Mouse (Mus musculus) neural tube, embryonic 15.5 days (tissue): ENCODE data around the gene Mrrf. TPM values are rescaled to one million over a fixed set of nuclear protein-coding genes. Genes with fewer than 3 reads are reported as not detected.

Experiments
- ATAC-seq: fragments of 200-750 bp; cut with Nextera tagmentation; 2 replicates; pipeline ENCODE4 v1.8.0; 2017; ENCODE audit warnings: mild to moderate bottlenecking, moderate TSS enrichment, moderate library complexity; ENCODE audit not compliant: low FRiP score
- H3K27ac ChIP-seq: fragments of 300-500 bp; sonication (generic); replicated peaks from 2 replicates; pipeline ENCODE4 v1.5.1; 2015; ENCODE audit warnings: mild to moderate bottlenecking, inconsistent platforms
- H3K27me3 ChIP-seq: fragments of 300-500 bp; sonication (generic); replicated peaks from 2 replicates; pipeline ENCODE4 v1.6.1; 2015; ENCODE audit warnings: inconsistent platforms
- H3K36me3 ChIP-seq: fragments of 300-500 bp; sonication (generic); 2 replicates; pipeline ENCODE4 v1.6.1; 2015; ENCODE audit warnings: inconsistent platforms
- H3K4me1 ChIP-seq: fragments of 300-500 bp; sonication (generic); 2 replicates; pipeline ENCODE4 v1.6.1; 2015; ENCODE audit warnings: inconsistent platforms
- H3K4me2 ChIP-seq: fragments of 300-500 bp; sonication (generic); 2 replicates; pipeline ENCODE4 v1.6.1; 2015; ENCODE audit warnings: inconsistent platforms, mild to moderate bottlenecking, moderate library complexity
- H3K4me3 ChIP-seq: fragments of 300-500 bp; sonication (generic); replicated peaks from 2 replicates; pipeline ENCODE4 v1.5.1; 2015; ENCODE audit warnings: mild to moderate bottlenecking, inconsistent platforms
- H3K9ac ChIP-seq: fragments of 300-500 bp; sonication (generic); replicated peaks from 2 replicates; pipeline ENCODE4 v1.6.1; 2015; ENCODE audit warnings: mild to moderate bottlenecking, inconsistent platforms
- H3K9me3 ChIP-seq: fragments of 300-500 bp; sonication (generic); replicated peaks from 2 replicates; pipeline ENCODE4 v1.6.1; 2016; ENCODE audit warnings: inconsistent platforms
- WGBS: fragments of 180-500 bp; shearing (Covaris S2); methylation state at CpG from one replicate; pipeline ENCODE4 v1.1.7; 2015; ENCODE audit warnings: mixed read lengths; 5-methylcytosine and 5-hydroxymethylcytosine counted together
- polyA plus RNA-seq: library from polyadenylated mRNA; unstranded; fragments of >200 nt; fragmentation: Nextera tagmentation; extraction: Ambion mirVana; gene quantifications from 2 replicates; pipeline ENCODE4 v1.2.1, GENCODE M21; 2015

The Mrrf gene
- polyA plus RNA-seq, 1 experiment from 2014 or later = 20.0 TPM

DNA sequence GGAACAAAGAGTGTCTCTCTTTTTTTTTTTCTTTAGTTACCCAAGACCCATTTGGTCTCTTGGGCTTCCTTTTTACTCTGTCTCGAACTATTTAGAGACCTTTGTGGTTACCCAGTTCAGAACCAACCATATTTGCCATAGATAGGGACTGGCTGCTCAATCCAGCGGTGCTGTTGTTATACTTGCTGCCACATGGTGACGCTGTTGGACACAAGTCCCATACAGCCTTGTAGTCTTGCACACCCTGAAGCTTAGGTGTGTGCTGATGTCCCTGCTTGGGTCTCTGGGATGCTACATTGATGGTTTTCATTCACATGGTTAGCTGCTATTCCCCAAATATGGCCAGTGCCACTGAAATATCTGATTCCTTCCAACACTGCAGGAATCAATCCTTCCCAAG, 102.3 kb downstream of the Mrrf start:
- Histone ChIP-seq H3K4me3 (no peak overlapping the region), H3K4me1 (peaks cover 8% of the 10 kb centered on the region; the same call in 1 of the 2 replicates), H3K36me3 (no peaks in the 10 kb centered on the region), H3K4me2 (no peak overlapping the region), H3K9me3 (no peaks in the 10 kb centered on the region), H3K27ac (no peak overlapping the region), H3K27me3 (no peaks in the 10 kb centered on the region), H3K9ac (no peak overlapping the region)
- ATAC-seq = no peak
- WGBS = 63% methylated on average over 3 of the region's 3 CpGs

DNA sequence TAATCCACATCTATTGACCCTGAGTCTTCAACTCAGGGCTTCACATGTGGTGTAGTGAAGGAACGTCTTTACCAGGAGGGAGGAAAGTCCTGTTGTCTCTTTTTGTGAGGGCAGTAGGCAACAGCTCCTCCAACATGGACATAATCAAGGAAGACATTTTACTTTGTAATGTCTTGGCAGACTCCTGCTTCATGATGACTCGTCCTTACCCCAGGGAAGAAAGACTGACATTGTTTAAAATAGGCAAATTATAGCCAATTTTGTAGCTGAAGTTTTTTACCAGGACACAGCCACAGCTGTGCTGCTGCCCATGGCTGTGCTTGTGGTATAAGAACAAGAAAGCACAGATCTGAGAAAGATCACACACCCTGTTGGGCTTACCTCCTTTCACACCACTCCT, 102.8 kb downstream of the Mrrf start:
- Histone ChIP-seq H3K9ac (no peak overlapping the region), H3K9me3 (no peaks in the 10 kb centered on the region), H3K27me3 (no peaks in the 10 kb centered on the region), H3K4me1 (peaks cover 8% of the 10 kb centered on the region; the same call in 1 of the 2 replicates), H3K4me3 (no peak overlapping the region), H3K36me3 (no peaks in the 10 kb centered on the region), H3K27ac (no peak overlapping the region), H3K4me2 (no peak overlapping the region)
- ATAC-seq = no peak
- whole genome bisulfite sequencing = 88% methylated on average over 2 of the region's 2 CpGs

Other genes starting within 250 kb of the Mrrf start
- gene Ttll11, start 156.5 kb upstream of the Mrrf start, polyA plus RNA-seq = 4.5 and 5.7 TPM in 2 replicates
- gene Ndufa8, start 87.0 kb upstream of the Mrrf start, polyA plus RNA-seq = 337 and 374 TPM in 2 replicates
- gene Morn5, start 86.9 kb upstream of the Mrrf start, polyA plus RNA-seq = 1.3 and 1.4 TPM in 2 replicates
- 0.67 and 1.2 TPM in 2 replicates for gene Lhx6, start 31.0 kb upstream of the Mrrf start, polyA plus RNA-seq
- gene Rbm18, start 384 bp downstream of the Mrrf start, polyA plus RNA-seq = 105 and 112 TPM in 2 replicates
- gene Ptgs1, start 94.0 kb downstream of the Mrrf start, polyA plus RNA-seq = 7.4 and 8.1 TPM in 2 replicates
- 0.03 and 0.05 TPM in 2 replicates for gene Olfr338, start 237.1 kb downstream of the Mrrf start, polyA plus RNA-seq